Mouse (Mus musculus) kidney, embryonic 16.5 days (tissue): ENCODE data around the gene Nup210. TPM values are rescaled to one million over a fixed set of nuclear protein-coding genes. Genes with fewer than 3 reads are reported as not detected.

Experiments
- ATAC-seq: fragments of 200-750 bp; cut with Nextera tagmentation; 2 replicates; pipeline ENCODE4 v1.8.0; 2017; ENCODE audit warnings: moderate TSS enrichment; ENCODE audit not compliant: low FRiP score, low TSS enrichment
- H3K27ac ChIP-seq: fragments of 300-500 bp; sonication (generic); 2 replicates; pipeline ENCODE4 v1.5.1; 2014; ENCODE audit warnings: low read length
- H3K27me3 ChIP-seq: fragments of 300-500 bp; sonication (generic); 2 replicates; pipeline ENCODE4 v1.6.1; 2014; ENCODE audit warnings: low read length, control low read depth, mixed read lengths; ENCODE audit not compliant: insufficient read depth
- H3K36me3 ChIP-seq: fragments of 300-500 bp; sonication (generic); 2 replicates; pipeline ENCODE4 v1.6.1; 2014; ENCODE audit warnings: low read length, control low read depth, mixed read lengths; ENCODE audit not compliant: insufficient read depth
- H3K4me1 ChIP-seq: fragments of 300-500 bp; sonication (generic); 2 replicates; pipeline ENCODE4 v1.6.1; 2014; ENCODE audit warnings: low read length, control low read depth, mixed read lengths; ENCODE audit not compliant: insufficient read depth
- H3K4me2 ChIP-seq: fragments of 300-500 bp; sonication (generic); replicated peaks from 2 replicates; pipeline ENCODE4 v1.6.1; 2014; ENCODE audit warnings: low read depth, low read length
- H3K4me3 ChIP-seq: fragments of 300-500 bp; sonication (generic); 2 replicates; pipeline ENCODE4 v1.5.1; 2014; ENCODE audit warnings: mild to moderate bottlenecking, low read length
- H3K9ac ChIP-seq: fragments of 300-500 bp; sonication (generic); replicated peaks from 2 replicates; pipeline ENCODE4 v1.6.1; 2014; ENCODE audit warnings: low read length
- H3K9me3 ChIP-seq: fragments of 300-500 bp; sonication (generic); 2 replicates; pipeline ENCODE4 v1.6.1; 2016; ENCODE audit warnings: low read length, control low read depth
- WGBS: fragments of 180-500 bp; shearing (Covaris S2); extraction: QIAGEN DNeasy Blood & Tissue Kit; methylation state at CpG from one replicate; pipeline ENCODE4 v1.1.7; 2014; 5-methylcytosine and 5-hydroxymethylcytosine counted together
- polyA plus RNA-seq: library from polyadenylated mRNA; unstranded; fragments of >200 nt; fragmentation: Nextera tagmentation; extraction: Ambion mirVana; gene quantifications from 2 replicates; pipeline ENCODE4 v1.2.1, GENCODE M21; 2015

Nup210 gene
- polyA plus RNA-seq, 1 experiment from 2014 or later: 26.4 TPM

- H3K9ac ChIP-seq: no peak overlapping the region
- H3K36me3 ChIP-seq: no peaks in the 10 kb centered on the region
- 72% methylated on average over 5 of the region's 5 CpGs for WGBS
- H3K4me1 ChIP-seq: peaks cover 23% of the 10 kb centered on the region; the same call in 1 of the 2 replicates
- H3K4me2 ChIP-seq: no peak overlapping the region
- H3K9me3 ChIP-seq: no peaks in the 10 kb centered on the region
- H3K4me3 ChIP-seq: no peak overlapping the region
- 0 out of 2 replicates have a peak, but pooled peaks have one; percentile 19 for ATAC-seq
- H3K27ac ChIP-seq: 0 out of 2 replicates have a peak overlapping the region, but pooled peaks have one; percentile 28
- no peaks in the 10 kb centered on the region for H3K27me3 ChIP-seq
Observed at GRCm38 (mm10) chr6:91145572-91145971, 28.9 kb upstream of the Nup210 start.

GRCm38 (mm10) chr6:91145056-91145455 is 28.4 kb upstream of the Nup210 start:
- Histone ChIP-seq H3K9ac (no peak overlapping the region), H3K4me1 (peaks cover 23% of the 10 kb centered on the region; the same call in 1 of the 2 replicates), H3K27ac (0 out of 2 replicates have a peak overlapping the region, but pooled peaks have one; percentile 28), H3K4me3 (no peak overlapping the region), H3K36me3 (no peaks in the 10 kb centered on the region), H3K4me2 (no peak overlapping the region), H3K27me3 (no peaks in the 10 kb centered on the region), H3K9me3 (no peaks in the 10 kb centered on the region)
- ATAC-seq: peak; percentile 49; the same call in 1 of the 2 replicates
- WGBS: 59% methylated on average over 3 of the region's 3 CpGs

- Histone ChIP-seq H3K9ac (no peak overlapping the region), H3K36me3 (no peaks in the 10 kb centered on the region), H3K27ac (no peak overlapping the region), H3K27me3 (no peaks in the 10 kb centered on the region; the same call in 1 of the 2 replicates), H3K9me3 (no peaks in the 10 kb centered on the region), H3K4me2 (no peak overlapping the region), H3K4me1 (peaks cover 6% of the 10 kb centered on the region; the same call in 1 of the 2 replicates), H3K4me3 (no peak overlapping the region)
- ATAC-seq: peak; percentile 73; the same call in 1 of the 2 replicates
- 25% methylated on average over 4 of the region's 4 CpGs for WGBS
Observed at GRCm38 (mm10) chr6:91139846-91140245, 23.2 kb upstream of the Nup210 start.

- Histone ChIP-seq H3K9me3 (no peaks in the 10 kb centered on the region), H3K27me3 (no peaks in the 10 kb centered on the region; the same call in 1 of the 2 replicates), H3K4me3 (no peak overlapping the region), H3K36me3 (no peaks in the 10 kb centered on the region), H3K9ac (no peak overlapping the region), H3K4me2 (no peak overlapping the region), H3K27ac (no peak overlapping the region), H3K4me1 (no peaks in the 10 kb centered on the region)
- 63% methylated on average over 10 of the region's 10 CpGs for WGBS
- ATAC-seq: no peak
Observed at GRCm38 (mm10) chr6:91137343-91137956, 20.8 kb upstream of the Nup210 start.

- Histone ChIP-seq H3K27me3 (peaks cover 3% of the 10 kb centered on the region; the same call in 1 of the 2 replicates), H3K36me3 (no peaks in the 10 kb centered on the region), H3K4me1 (no peaks in the 10 kb centered on the region), H3K27ac (no peak overlapping the region), H3K9me3 (peaks cover 3% of the 10 kb centered on the region; the same call in 1 of the 2 replicates), H3K4me2 (no peak overlapping the region), H3K4me3 (no peak overlapping the region), H3K9ac (no peak overlapping the region)
- WGBS: 65% methylated on average over 1 of the region's 1 CpGs
- no peak for ATAC-seq
Observed at GRCm38 (mm10) chr6:91130856-91131255, 14.2 kb upstream of the Nup210 start.

- Histone ChIP-seq H3K4me3 (no peak overlapping the region), H3K36me3 (no peaks in the 10 kb centered on the region), H3K4me2 (no peak overlapping the region), H3K9ac (no peak overlapping the region), H3K4me1 (0 out of 2 replicates have a peak, but pooled peaks cover 3% of the 10 kb centered on the region), H3K27ac (no peak overlapping the region), H3K9me3 (peaks cover 3% of the 10 kb centered on the region; the same call in 1 of the 2 replicates), H3K27me3 (peaks cover 3% of the 10 kb centered on the region; the same call in 1 of the 2 replicates)
- no peak for ATAC-seq
- WGBS: 61% methylated on average over 4 of the region's 4 CpGs
Observed at GRCm38 (mm10) chr6:91128996-91129395, 12.4 kb upstream of the Nup210 start.

- Histone ChIP-seq H3K36me3 (no peaks in the 10 kb centered on the region), H3K4me1 (0 out of 2 replicates have a peak, but pooled peaks cover 3% of the 10 kb centered on the region), H3K4me2 (no peak overlapping the region), H3K9ac (no peak overlapping the region), H3K9me3 (peaks cover 3% of the 10 kb centered on the region; the same call in 1 of the 2 replicates), H3K27me3 (peaks cover 3% of the 10 kb centered on the region; the same call in 1 of the 2 replicates), H3K4me3 (no peak overlapping the region), H3K27ac (no peak overlapping the region)
- no peak for ATAC-seq
- 69% methylated on average over 2 of the region's 2 CpGs for WGBS
Observed at GRCm38 (mm10) chr6:91125228-91125585, 8.6 kb upstream of the Nup210 start.

- Histone ChIP-seq H3K27me3 (peaks cover 3% of the 10 kb centered on the region; the same call in 1 of the 2 replicates), H3K4me1 (0 out of 2 replicates have a peak, but pooled peaks cover 3% of the 10 kb centered on the region), H3K9me3 (peaks cover 3% of the 10 kb centered on the region; the same call in 1 of the 2 replicates), H3K9ac (no peak overlapping the region), H3K27ac (no peak overlapping the region), H3K36me3 (no peaks in the 10 kb centered on the region), H3K4me2 (no peak overlapping the region), H3K4me3 (no peak overlapping the region)
- WGBS: 51% methylated on average over 7 of the region's 7 CpGs
- no peak for ATAC-seq
Observed at GRCm38 (mm10) chr6:91124286-91125227, 7.9 kb upstream of the Nup210 start.

GRCm38 (mm10) chr6:91123453-91123852 is 6.8 kb upstream of the Nup210 start:
- H3K27me3 ChIP-seq: peaks cover 3% of the 10 kb centered on the region; the same call in 1 of the 2 replicates
- ATAC-seq: no peak
- H3K9me3 ChIP-seq: no peaks in the 10 kb centered on the region
- H3K4me1 ChIP-seq: 0 out of 2 replicates have a peak, but pooled peaks cover 3% of the 10 kb centered on the region
- no peaks in the 10 kb centered on the region for H3K36me3 ChIP-seq
- WGBS: 75% methylated on average over 3 of the region's 3 CpGs
- no peak overlapping the region for H3K4me3 ChIP-seq
- no peak overlapping the region for H3K9ac ChIP-seq
- no peak overlapping the region for H3K27ac ChIP-seq
- H3K4me2 ChIP-seq: no peak overlapping the region
